Mouse (Mus musculus) myocyte (in vitro differentiated cells): ENCODE measurements around the gene Sprr2a3.
"Not testable (repeated sequence)": the region's sequence is repeated elsewhere in the genome, so short reads cannot be mapped to it uniquely, and the experiment has no call there.

Source experiments
- MYOG ChIP-seq, 3 experiments: IDR thresholded peaks; one replicate each; pipeline ENCODE4 v1.6.1; 2011; ENCODE audit warnings: control low read depth in 2 of 3, low read depth in 2 of 3, mild to moderate bottlenecking in 2 of 3; ENCODE audit not compliant: insufficient read length in 2 of 3, control insufficient read depth in 1 of 3, insufficient read depth in 1 of 3
- POLR2A ChIP-seq: IDR thresholded peaks from one replicate; pipeline ENCODE4 v1.6.1; 2011; ENCODE audit warnings: low read depth, mild to moderate bottlenecking, control low read depth, moderate library complexity; ENCODE audit not compliant: insufficient read length
- POLR2AphosphoS2 ChIP-seq: IDR thresholded peaks from one replicate; pipeline ENCODE4 v1.6.1; 2011; ENCODE audit warnings: low read depth, control low read depth; ENCODE audit not compliant: insufficient read length
- SRF ChIP-seq: IDR thresholded peaks from one replicate; pipeline ENCODE4 v1.6.1; 2011; ENCODE audit warnings: low read depth; ENCODE audit not compliant: control insufficient read depth, insufficient read length

DNA sequence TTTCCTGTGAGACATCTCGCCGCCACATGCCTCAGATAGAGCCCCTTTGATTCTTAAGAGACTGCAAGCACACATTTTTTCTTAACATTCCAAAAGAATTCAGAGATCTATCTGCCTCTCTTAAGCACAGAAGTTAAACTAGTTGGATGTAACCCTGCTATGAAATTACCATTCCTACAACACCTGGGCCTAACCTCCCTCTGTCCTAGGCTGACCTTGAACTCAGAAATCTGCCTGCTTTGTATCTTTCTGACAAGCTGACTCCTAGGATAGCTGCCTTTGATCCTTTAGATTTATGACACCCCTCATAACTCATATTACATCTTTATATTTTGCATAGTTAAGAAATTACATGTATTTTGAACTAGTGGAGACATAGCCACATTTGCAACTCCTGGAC, 21.8 kb upstream of the Sprr2a3 start:
- TF ChIP-seq MYOG (IDR thresholded peaks at IDR 0.05; ENCODE audit: control insufficient read depth in 1 of 3, insufficient read depth in 1 of 3, insufficient read length in 2 of 3, low read depth in 2 of 3); POLR2A; SRF; POLR2AphosphoS2: not testable (repeated sequence)
